Comparison of ENCODE assay signal across 9 mouse cellular contexts in the genomic region with DNA sequence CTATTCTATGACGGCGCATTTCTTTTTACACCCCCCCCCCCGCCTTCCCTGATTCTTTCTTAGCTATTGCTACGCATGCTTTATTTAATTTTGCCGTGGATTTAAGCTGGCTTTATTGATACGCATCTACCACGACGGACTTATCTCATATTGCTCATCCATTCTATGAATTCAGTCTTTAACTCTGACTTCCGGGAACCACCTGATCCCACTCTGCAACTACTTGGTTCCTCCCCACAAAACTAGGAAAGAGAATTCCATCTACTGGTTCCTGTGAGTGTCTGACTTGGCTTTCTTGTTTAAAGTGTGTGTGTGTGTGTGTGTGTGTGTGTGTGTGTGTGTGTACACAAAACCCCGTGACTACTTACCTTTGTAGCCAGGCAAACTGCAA. TPM values are rescaled to one million over a fixed set of nuclear protein-coding genes. Genes with fewer than 3 reads are reported as not detected.
DNase-seq lines count a peak whose midpoint lies in the region; ATAC-seq and TF ChIP-seq lines count a peak whose summit lies in the region.
"Had no signal": no experiment of that assay in that cellular context is flagged by ENCODE, and none has a peak within 500 bp of the region (broad histone marks: within the 10 kb centered on the region; RNA-seq: fewer than 3 reads in every experiment).

No protein-coding gene starts in this region.

- no peaks in the 10 kb centered on the region for H3K9me3 ChIP-seq in liver, embryonic 11.5 days (ENCODE audit: control insufficient read depth, low read length)
- no peaks in the 10 kb centered on the region for H3K9me3 ChIP-seq in forebrain, embryonic 10.5 days
- H3K9me3 ChIP-seq in intestine, postnatal 0 days (ENCODE audit: control insufficient read depth), result no peaks in the 10 kb centered on the region
- H3K9me3 ChIP-seq in neural tube, embryonic 14.5 days (ENCODE audit: control insufficient read depth, low read length), result no peaks in the 10 kb centered on the region

- peak overlapping the region; percentile 63 for H3K4me2 ChIP-seq in liver, embryonic 11.5 days
- peak overlapping the region; percentile 79 for H3K4me2 ChIP-seq in intestine, postnatal 0 days (replicated peaks; ENCODE audit: low read depth)
- peak overlapping the region; percentile 91 for H3K4me2 ChIP-seq in neural tube, embryonic 14.5 days (ENCODE audit: low read depth, low read length)

- H3K4me1 ChIP-seq in liver, embryonic 11.5 days (replicated peaks; ENCODE audit: control insufficient read depth, insufficient read depth, low read length), result peaks cover 55% of the 10 kb centered on the region
- H3K4me1 ChIP-seq in forebrain, embryonic 10.5 days, result peaks cover 46% of the 10 kb centered on the region
- H3K4me1 ChIP-seq in intestine, postnatal 0 days (replicated peaks; ENCODE audit: control insufficient read depth, insufficient read depth, low read length), result 0 out of 2 replicates have a peak, but pooled peaks cover 2% of the 10 kb centered on the region
- H3K4me1 ChIP-seq in neural tube, embryonic 14.5 days (ENCODE audit: control insufficient read depth, insufficient read depth, low read length), result no peaks in the 10 kb centered on the region

- no peak overlapping the region for H3K9ac ChIP-seq in liver, embryonic 11.5 days (ENCODE audit: low read depth, low read length)
- H3K9ac ChIP-seq in intestine, postnatal 0 days (ENCODE audit: low read depth, low read length), result peak overlapping the region; percentile 37; the same call in 1 of the 2 replicates
- peak overlapping the region; percentile 72; the same call in 1 of the 2 replicates for H3K9ac ChIP-seq in neural tube, embryonic 14.5 days (replicated peaks; ENCODE audit: low read depth, low read length)

- no peak for ATAC-seq in liver, embryonic 11.5 days (replicated peaks; ENCODE audit: low FRiP score)
- no peak for ATAC-seq in intestine, postnatal 0 days
- ATAC-seq in neural tube, embryonic 14.5 days (ENCODE audit: low read depth), result peak; percentile 28; the same call in 1 of the 2 replicates
- no peak for ATAC-seq in monocyte, adult 5-6 weeks (replicated peaks; ENCODE audit: insufficient number of reproducible peaks, low FRiP score, low TSS enrichment, poor library complexity, severe bottlenecking)

- peak overlapping the region; percentile 43 for H3K4me3 ChIP-seq in liver, embryonic 11.5 days (ENCODE audit: low read depth, low read length)
- H3K4me3 ChIP-seq in forebrain, embryonic 10.5 days, result peak overlapping the region; percentile 73
- H3K4me3 ChIP-seq in intestine, postnatal 0 days (ENCODE audit: low read depth, low read length), result peak overlapping the region; percentile 50
- H3K4me3 ChIP-seq in neural tube, embryonic 14.5 days (ENCODE audit: low read depth, low read length), result peak overlapping the region; percentile 61

- H3K27me3 ChIP-seq in liver, embryonic 11.5 days (replicated peaks; ENCODE audit: control insufficient read depth, insufficient read depth, low read length), result no peaks in the 10 kb centered on the region
- H3K27me3 ChIP-seq in forebrain, embryonic 10.5 days (ENCODE audit: poor library complexity, severe bottlenecking), result no peaks in the 10 kb centered on the region; the same call in 1 of the 2 replicates
- H3K27me3 ChIP-seq in intestine, postnatal 0 days (replicated peaks; ENCODE audit: control insufficient read depth, insufficient read depth, low read length), result no peaks in the 10 kb centered on the region
- H3K27me3 ChIP-seq in neural tube, embryonic 14.5 days (ENCODE audit: control insufficient read depth, insufficient read depth, low read length), result no peaks in the 10 kb centered on the region

- DNase-seq in liver, embryonic 11.5 days (ENCODE audit: low spot score), result no peak
- DNase-seq in liver, result no peak
- DNase-seq in forebrain, embryonic 10.5 days (ENCODE audit: extremely low spot score, low spot score), result no peak
- no peak for DNase-seq in cerebellum, adult 18-20 months
- no peak for DNase-seq in T-cell, adult 2 months (ENCODE audit: low spot score)

- TF ChIP-seq CTCF in intestine, postnatal 0 days (IDR thresholded peaks at IDR 0.05; ENCODE audit: low read depth), result no peak

- H3K36me3 ChIP-seq in liver, embryonic 11.5 days (ENCODE audit: control insufficient read depth, insufficient read depth, low read length), result peaks cover 10% of the 10 kb centered on the region; the same call in 1 of the 2 replicates
- H3K36me3 ChIP-seq in forebrain, embryonic 10.5 days (replicated peaks), result peaks cover 45% of the 10 kb centered on the region
- peaks cover 29% of the 10 kb centered on the region for H3K36me3 ChIP-seq in intestine, postnatal 0 days (ENCODE audit: control insufficient read depth, insufficient read depth)
- H3K36me3 ChIP-seq in neural tube, embryonic 14.5 days (ENCODE audit: control insufficient read depth, insufficient read depth, low read length), result 0 out of 2 replicates have a peak, but pooled peaks cover 12% of the 10 kb centered on the region

- WGBS in liver, embryonic 11.5 days, result 28% methylated on average over 10 of the region's 10 CpGs
- WGBS in forebrain, embryonic 10.5 days, result 14% methylated on average over 10 of the region's 10 CpGs
- 14% methylated on average over 10 of the region's 10 CpGs for WGBS in intestine, postnatal 0 days
- WGBS in neural tube, embryonic 14.5 days, result 6% methylated on average over 10 of the region's 10 CpGs

- H3K27ac ChIP-seq in liver, embryonic 11.5 days (ENCODE audit: low read depth, low read length), result no peak overlapping the region
- peak overlapping the region; percentile 86 for H3K27ac ChIP-seq in forebrain, embryonic 10.5 days
- no peak overlapping the region for H3K27ac ChIP-seq in intestine, postnatal 0 days (ENCODE audit: low read depth, low read length)
- peak overlapping the region; percentile 62; the same call in 1 of the 2 replicates for H3K27ac ChIP-seq in neural tube, embryonic 14.5 days (ENCODE audit: low read depth, low read length)
- H3K27ac ChIP-seq: macrophage had no signal

RNA-seq across cellular contexts. Expression of gene Pnma1, which starts 0.3 kb away (rescaled TPM):
- 0.27 and 0.53 TPM in 2 replicates for polyA plus RNA-seq in liver, embryonic 11.5 days (2014; fragmentation: Nextera tagmentation; extraction: Ambion mirVana)
- polyA plus RNA-seq in forebrain, embryonic 10.5 days (2016; fragmentation: Nextera tagmentation; extraction: Ambion mirVana), result 1.3 and 1.8 TPM in 2 replicates
- polyA plus RNA-seq in intestine, postnatal 0 days (2015; fragmentation: Nextera tagmentation; extraction: Ambion mirVana), result 0.30 and 0.43 TPM in 2 replicates
- polyA plus RNA-seq in neural tube, embryonic 14.5 days (2014; fragmentation: Nextera tagmentation; extraction: Ambion mirVana), result 3.4 and 3.9 TPM in 2 replicates
- 0.78 to 3.5 TPM in 2 of 3 replicates, not detected in the other for total RNA-seq in monocyte, adult 5-6 weeks (2017)

RNA-seq across cellular contexts. Expression of gene Dnal1, which starts 34.5 kb away (rescaled TPM):
- 2.0 and 2.3 TPM in 2 replicates for polyA plus RNA-seq in liver, embryonic 11.5 days (2014; fragmentation: Nextera tagmentation; extraction: Ambion mirVana)
- 4.2 and 4.8 TPM in 2 replicates for polyA plus RNA-seq in forebrain, embryonic 10.5 days (2016; fragmentation: Nextera tagmentation; extraction: Ambion mirVana)
- 1.0 and 1.3 TPM in 2 replicates for polyA plus RNA-seq in intestine, postnatal 0 days (2015; fragmentation: Nextera tagmentation; extraction: Ambion mirVana)
- polyA plus RNA-seq in neural tube, embryonic 14.5 days (2014; fragmentation: Nextera tagmentation; extraction: Ambion mirVana), result 6.8 and 6.9 TPM in 2 replicates
- 0.19 to 0.32 TPM in 2 of 3 replicates, not detected in the other for total RNA-seq in monocyte, adult 5-6 weeks (2017)

RNA-seq across cellular contexts. Expression of gene Acot6, which starts 48.2 kb away (rescaled TPM):
- polyA plus RNA-seq in liver, embryonic 11.5 days (2014; fragmentation: Nextera tagmentation; extraction: Ambion mirVana), result 1.0 and 1.4 TPM in 2 replicates
- polyA plus RNA-seq in forebrain, embryonic 10.5 days (2016; fragmentation: Nextera tagmentation; extraction: Ambion mirVana), result 0.69 and 0.98 TPM in 2 replicates
- 8.4 and 9.7 TPM in 2 replicates for polyA plus RNA-seq in intestine, postnatal 0 days (2015; fragmentation: Nextera tagmentation; extraction: Ambion mirVana)
- 1.3 and 1.9 TPM in 2 replicates for polyA plus RNA-seq in neural tube, embryonic 14.5 days (2014; fragmentation: Nextera tagmentation; extraction: Ambion mirVana)
- 0.10 TPM in 1 of 3 replicates, not detected in the others for total RNA-seq in monocyte, adult 5-6 weeks (2017)

Comparison
In these comparisons a context has a peak if more than half of its experiments do, and no peak if none do; other contexts are left out.
1. H3K27ac ChIP-seq: peak in forebrain, embryonic 10.5 days (single experiment) and neural tube, embryonic 14.5 days (single experiment); none in liver, embryonic 11.5 days (single experiment) and intestine, postnatal 0 days (single experiment).
2. Peak in every context shown above with its lines, with median percentiles within 50 percentile points of each other: H3K4me2 ChIP-seq and H3K4me3 ChIP-seq.